Mouse (Mus musculus) brain, embryonic 14.5 days (tissue): Measurements from ENCODE around the gene Grb2.

Experiments
- CTCF ChIP-seq: fragments of 200-500 bp; IDR thresholded peaks from 2 replicates; pipeline ENCODE4 v1.5.1; 2012; ENCODE audit warnings: inconsistent platforms, mild to moderate bottlenecking, moderate library complexity, borderline replicate concordance; ENCODE audit not compliant: insufficient read depth, insufficient read length; ENCODE audit errors: extremely low read depth
- POLR2A ChIP-seq: fragments of 200-500 bp; IDR thresholded peaks from 2 replicates; pipeline ENCODE4 v1.6.1; 2012; ENCODE audit warnings: mild to moderate bottlenecking, inconsistent platforms, borderline replicate concordance; ENCODE audit not compliant: poor library complexity, insufficient read depth, insufficient read length, severe bottlenecking; ENCODE audit errors: extremely low read depth

DNA sequence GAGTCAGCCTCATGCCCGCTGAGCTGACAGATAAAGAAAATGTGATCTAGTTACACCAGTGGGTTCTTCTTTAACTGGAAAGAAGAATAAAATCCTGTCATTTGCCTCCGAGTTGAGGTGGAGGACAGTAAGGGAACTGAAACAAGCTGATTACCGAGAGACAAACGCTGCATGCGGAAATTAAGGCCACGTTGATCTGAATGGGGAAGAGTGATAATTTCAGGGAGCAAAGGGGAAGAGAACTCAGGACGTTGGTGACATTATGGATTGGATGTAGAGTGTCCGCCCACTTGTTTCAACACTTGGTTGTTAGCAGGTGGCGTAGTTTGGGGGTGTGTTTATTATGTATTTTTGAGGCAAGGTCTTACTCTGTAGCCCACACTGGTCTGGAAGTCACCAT lies 34.5 kb upstream of the Grb2 start:
- no peak for TF ChIP-seq CTCF
- TF ChIP-seq POLR2A: no peak
